Mouse (Mus musculus): Measurements from ENCODE around the gene Arhgap10. TPM values are rescaled to one million over a fixed set of nuclear protein-coding genes. Genes with fewer than 3 reads are reported as not detected.

The Arhgap10 gene
- polyA plus RNA-seq, 1 experiment from 2014 or later = 28.9 TPM

DNA sequence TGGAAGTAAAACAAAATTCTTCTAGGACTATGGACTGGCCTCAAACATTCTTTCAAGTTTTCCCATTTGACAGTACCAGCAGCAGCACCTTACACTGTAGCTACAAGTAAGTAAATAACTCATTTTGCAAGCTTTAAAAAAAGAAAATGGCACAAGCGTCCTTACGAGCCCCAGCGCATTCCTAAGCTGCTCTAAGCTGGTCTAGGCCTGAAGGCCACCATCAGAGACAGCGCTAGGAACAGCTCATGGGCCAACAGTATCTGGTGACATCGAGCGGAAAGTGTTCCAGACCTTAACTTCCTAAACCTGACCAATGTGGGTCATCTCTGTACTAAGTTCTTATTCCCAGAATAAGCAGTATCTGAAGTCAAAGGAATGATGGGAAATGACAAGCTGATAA lies 61.5 kb downstream of the Arhgap10 start:
- Histone ChIP-seq H3K27ac (ENCODE audit: low read length) (no peak overlapping the region), H3K9me3 (ENCODE audit: control insufficient read depth, low read length) (peaks cover 4% of the 10 kb centered on the region; the same call in 1 of the 2 replicates), H3K36me3 (ENCODE audit: control insufficient read depth, insufficient read depth, low read length) (no peaks in the 10 kb centered on the region), H3K4me1 (ENCODE audit: control insufficient read depth, insufficient read depth, low read length) (no peaks in the 10 kb centered on the region), H3K9ac (ENCODE audit: low read depth, low read length) (no peak overlapping the region), H3K27me3 (replicated peaks; ENCODE audit: control insufficient read depth, insufficient read depth, low read length) (no peaks in the 10 kb centered on the region), H3K4me2 (ENCODE audit: low read depth, low read length) (no peak overlapping the region), H3K4me3 (ENCODE audit: low read length) (no peak overlapping the region)
- 98% methylated on average over 6 of the region's 6 CpGs for WGBS
- ATAC-seq = no peak

DNA sequence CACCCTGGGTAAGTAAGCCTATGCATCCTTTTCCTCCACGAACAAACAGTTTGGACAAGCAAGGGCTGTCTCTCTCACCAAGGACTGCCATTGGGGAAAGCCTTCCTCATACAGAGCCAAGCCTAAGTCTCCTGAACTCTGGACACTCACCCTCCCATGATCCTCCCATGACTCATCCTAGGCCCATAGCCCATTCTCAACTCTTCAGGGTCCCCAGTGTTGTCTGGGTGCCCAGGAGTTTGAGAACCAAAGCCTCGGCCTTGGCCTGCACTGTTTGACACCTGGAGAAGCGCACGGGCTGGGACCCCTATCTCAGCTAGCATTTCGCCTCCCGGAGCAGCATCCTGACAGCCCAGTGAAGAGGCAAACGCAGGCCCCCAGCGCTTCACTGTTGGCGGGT lies 63.9 kb downstream of the Arhgap10 start:
- no peak overlapping the region for H3K9ac ChIP-seq (ENCODE audit: low read depth, low read length)
- ATAC-seq = no peak
- WGBS = 88% methylated on average over 9 of the region's 9 CpGs
- no peak overlapping the region for H3K27ac ChIP-seq (ENCODE audit: low read length)
- peaks cover 11% of the 10 kb centered on the region for H3K36me3 ChIP-seq (ENCODE audit: control insufficient read depth, insufficient read depth, low read length)
- no peak overlapping the region for H3K4me2 ChIP-seq (ENCODE audit: low read depth, low read length)
- peaks cover 8% of the 10 kb centered on the region; the same call in 1 of the 2 replicates for H3K9me3 ChIP-seq (ENCODE audit: control insufficient read depth, low read length)
- H3K4me3 ChIP-seq (ENCODE audit: low read length) = no peak overlapping the region
- H3K27me3 ChIP-seq (replicated peaks; ENCODE audit: control insufficient read depth, insufficient read depth, low read length) = no peaks in the 10 kb centered on the region
- H3K4me1 ChIP-seq (ENCODE audit: control insufficient read depth, insufficient read depth, low read length) = no peaks in the 10 kb centered on the region

DNA sequence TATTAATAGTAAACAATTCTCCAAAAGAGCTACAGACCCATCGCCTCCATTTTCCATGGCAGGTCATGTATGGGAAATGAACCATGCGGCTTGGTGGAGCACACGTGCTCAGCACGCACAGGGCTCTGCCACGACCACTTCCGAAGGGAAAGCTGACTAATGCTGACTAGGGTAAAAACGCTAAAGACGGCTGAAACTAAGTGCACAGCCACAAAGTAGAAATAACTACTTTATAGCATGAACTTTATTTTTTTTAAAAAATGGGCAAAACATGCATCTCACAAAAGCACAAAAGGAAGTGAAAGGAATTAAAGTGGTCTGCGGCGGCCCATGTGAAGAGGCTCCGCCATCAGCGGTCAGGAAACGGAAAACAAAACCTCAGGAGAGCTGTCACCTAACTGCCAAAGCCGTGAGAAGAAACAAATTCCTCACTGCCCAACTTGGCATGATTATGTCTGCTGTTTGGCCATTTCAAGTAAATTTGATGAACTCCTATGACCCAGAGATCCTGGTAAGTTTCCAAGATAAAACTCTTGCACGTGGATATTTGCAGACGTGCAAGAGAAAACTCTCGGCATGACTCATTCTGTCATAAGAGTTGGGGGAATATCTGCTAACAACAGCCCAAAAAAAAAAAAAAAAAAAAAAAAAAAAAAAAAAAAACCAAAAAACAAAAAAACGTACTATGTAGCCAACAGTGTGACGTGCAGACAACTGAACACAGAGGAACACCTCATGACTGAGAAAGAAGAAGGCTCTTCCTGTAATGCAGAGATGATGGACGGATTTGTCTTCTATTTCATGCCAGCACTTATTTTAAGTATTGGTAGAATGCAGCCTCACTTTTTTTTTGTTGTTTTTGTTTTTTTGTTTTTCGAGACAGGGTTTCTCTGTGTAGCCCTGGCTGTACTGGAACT lies 66.0 kb downstream of the Arhgap10 start:
- Histone ChIP-seq H3K4me3 (ENCODE audit: low read length) (no peak overlapping the region), H3K9ac (ENCODE audit: low read depth, low read length) (no peak overlapping the region), H3K4me1 (ENCODE audit: control insufficient read depth, insufficient read depth, low read length) (no peaks in the 10 kb centered on the region), H3K27ac (ENCODE audit: low read length) (no peak overlapping the region), H3K27me3 (replicated peaks; ENCODE audit: control insufficient read depth, insufficient read depth, low read length) (no peaks in the 10 kb centered on the region), H3K9me3 (ENCODE audit: control insufficient read depth, low read length) (peaks cover 26% of the 10 kb centered on the region), H3K36me3 (ENCODE audit: control insufficient read depth, insufficient read depth, low read length) (peaks cover 28% of the 10 kb centered on the region), H3K4me2 (ENCODE audit: low read depth, low read length) (no peak overlapping the region)
- ATAC-seq = no peak
- WGBS = 92% methylated on average over 21 of the region's 21 CpGs

DNA sequence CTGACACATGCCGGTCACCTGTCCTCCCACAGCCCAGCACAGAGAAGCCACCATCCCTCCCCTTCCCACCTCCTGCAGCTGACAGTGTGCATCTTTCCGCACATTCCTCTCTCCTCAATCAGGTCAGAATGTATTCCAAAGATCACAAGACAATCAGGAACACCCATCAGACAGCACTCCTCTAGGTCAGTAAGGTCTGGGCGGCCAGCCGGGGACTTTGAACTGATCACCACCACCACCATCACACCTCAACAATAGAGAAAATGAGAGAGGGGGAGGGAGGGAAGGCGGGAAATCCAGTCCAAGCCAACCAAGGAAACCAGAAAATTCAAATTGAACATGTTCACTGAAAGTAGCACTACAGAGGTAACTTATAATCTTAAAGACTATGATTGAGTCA lies 66.7 kb downstream of the Arhgap10 start:
- Histone ChIP-seq H3K9ac (ENCODE audit: low read depth, low read length) (no peak overlapping the region), H3K27ac (ENCODE audit: low read length) (no peak overlapping the region), H3K4me2 (ENCODE audit: low read depth, low read length) (no peak overlapping the region), H3K36me3 (ENCODE audit: control insufficient read depth, insufficient read depth, low read length) (peaks cover 28% of the 10 kb centered on the region), H3K4me3 (ENCODE audit: low read length) (no peak overlapping the region), H3K27me3 (replicated peaks; ENCODE audit: control insufficient read depth, insufficient read depth, low read length) (no peaks in the 10 kb centered on the region), H3K9me3 (ENCODE audit: control insufficient read depth, low read length) (peaks cover 27% of the 10 kb centered on the region), H3K4me1 (ENCODE audit: control insufficient read depth, insufficient read depth, low read length) (no peaks in the 10 kb centered on the region)
- no peak for ATAC-seq
- WGBS = 91% methylated on average over 5 of the region's 5 CpGs

DNA sequence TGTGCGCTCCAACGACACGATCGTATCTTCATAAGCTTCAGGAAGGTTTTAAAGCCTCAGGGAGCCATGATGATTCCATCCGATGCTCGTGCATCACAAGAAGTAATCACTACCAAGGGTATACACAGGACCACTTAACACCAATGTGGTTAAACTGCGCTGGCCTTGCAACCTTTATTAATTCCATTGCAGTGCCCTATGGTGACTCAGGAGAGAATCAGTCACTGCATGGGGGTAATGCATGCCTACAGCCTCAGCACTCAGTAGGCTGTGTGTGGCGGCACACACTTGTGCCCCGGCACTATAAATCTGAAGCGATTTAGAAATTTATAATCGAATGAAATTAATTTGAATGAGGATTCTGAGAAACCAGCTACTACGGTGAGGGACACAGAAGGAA lies 71.5 kb downstream of the Arhgap10 start:
- Histone ChIP-seq H3K27ac (ENCODE audit: low read length) (no peak overlapping the region), H3K4me2 (ENCODE audit: low read depth, low read length) (no peak overlapping the region), H3K9me3 (ENCODE audit: control insufficient read depth, low read length) (peaks cover 24% of the 10 kb centered on the region), H3K4me3 (ENCODE audit: low read length) (no peak overlapping the region), H3K4me1 (ENCODE audit: control insufficient read depth, insufficient read depth, low read length) (no peaks in the 10 kb centered on the region), H3K27me3 (replicated peaks; ENCODE audit: control insufficient read depth, insufficient read depth, low read length) (no peaks in the 10 kb centered on the region), H3K9ac (ENCODE audit: low read depth, low read length) (no peak overlapping the region), H3K36me3 (ENCODE audit: control insufficient read depth, insufficient read depth, low read length) (peaks cover 28% of the 10 kb centered on the region)
- no peak for ATAC-seq
- 91% methylated on average over 12 of the region's 12 CpGs for WGBS

DNA sequence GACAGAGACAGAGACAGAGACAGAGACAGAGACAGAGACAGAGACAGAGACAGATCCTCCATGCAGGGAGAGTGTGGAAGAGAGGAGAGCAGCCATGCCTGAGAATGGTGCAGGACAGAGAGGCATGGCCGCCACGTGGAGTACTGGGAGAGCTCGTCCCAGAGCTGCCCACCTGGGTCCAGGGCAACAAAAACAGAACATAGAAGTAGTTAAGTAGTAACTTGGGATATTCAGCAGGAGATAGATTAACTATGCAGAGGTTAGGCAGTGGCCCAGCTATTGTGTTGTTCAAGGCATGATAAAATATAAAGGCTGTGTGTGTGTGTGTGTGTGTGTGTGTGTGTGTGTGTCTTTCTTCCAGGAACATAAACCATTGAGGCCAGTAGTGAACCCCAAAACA lies 72.1 kb downstream of the Arhgap10 start:
- H3K27me3 ChIP-seq (replicated peaks; ENCODE audit: control insufficient read depth, insufficient read depth, low read length) = no peaks in the 10 kb centered on the region
- no peak overlapping the region for H3K4me3 ChIP-seq (ENCODE audit: low read length)
- ATAC-seq = no peak
- H3K4me1 ChIP-seq (ENCODE audit: control insufficient read depth, insufficient read depth, low read length) = no peaks in the 10 kb centered on the region
- H3K4me2 ChIP-seq (ENCODE audit: low read depth, low read length) = no peak overlapping the region
- WGBS = 91% methylated on average over 3 of the region's 3 CpGs
- H3K9me3 ChIP-seq (ENCODE audit: control insufficient read depth, low read length) = peaks cover 24% of the 10 kb centered on the region
- peaks cover 28% of the 10 kb centered on the region for H3K36me3 ChIP-seq (ENCODE audit: control insufficient read depth, insufficient read depth, low read length)
- no peak overlapping the region for H3K9ac ChIP-seq (ENCODE audit: low read depth, low read length)
- no peak overlapping the region for H3K27ac ChIP-seq (ENCODE audit: low read length)

DNA sequence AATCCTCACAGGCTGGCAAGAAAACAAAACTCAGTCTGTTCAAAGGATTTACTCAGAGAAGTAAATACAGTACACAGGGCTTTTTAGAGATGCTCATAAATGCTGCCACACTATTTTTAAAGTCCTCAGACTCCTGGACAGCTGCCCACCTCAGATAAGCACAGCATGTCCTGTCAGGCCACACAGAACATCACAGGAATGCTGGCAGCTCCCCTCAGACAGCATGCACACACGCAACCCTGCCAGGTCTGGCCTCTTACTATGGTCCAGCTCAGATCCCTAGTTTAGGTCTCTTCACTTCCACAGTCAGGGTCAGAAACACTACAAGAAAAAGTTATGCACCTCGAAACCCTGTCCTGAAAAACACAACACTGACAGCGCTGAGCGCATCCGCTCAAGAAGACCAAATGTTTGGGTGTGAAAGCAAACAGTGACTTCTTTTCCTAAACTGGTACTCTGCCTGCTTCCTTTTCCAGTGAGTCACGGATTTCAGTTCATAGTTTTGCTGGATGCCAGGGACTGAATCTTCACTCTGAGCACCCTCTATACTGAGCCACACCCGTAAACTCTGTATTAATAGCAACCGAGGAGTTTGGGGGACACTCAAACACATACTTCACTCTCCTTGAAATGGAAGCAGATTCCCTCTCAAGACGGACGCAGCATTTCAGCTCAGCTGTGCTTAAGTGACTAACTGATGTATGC lies 73.4 kb downstream of the Arhgap10 start:
- peaks cover 19% of the 10 kb centered on the region for H3K36me3 ChIP-seq (ENCODE audit: control insufficient read depth, insufficient read depth, low read length)
- H3K4me3 ChIP-seq (ENCODE audit: low read length) = no peak overlapping the region
- WGBS = 78% methylated on average over 10 of the region's 10 CpGs
- H3K27me3 ChIP-seq (replicated peaks; ENCODE audit: control insufficient read depth, insufficient read depth, low read length) = no peaks in the 10 kb centered on the region
- no peak overlapping the region for H3K27ac ChIP-seq (ENCODE audit: low read length)
- no peak overlapping the region for H3K4me2 ChIP-seq (ENCODE audit: low read depth, low read length)
- peaks cover 19% of the 10 kb centered on the region for H3K9me3 ChIP-seq (ENCODE audit: control insufficient read depth, low read length)
- no peaks in the 10 kb centered on the region for H3K4me1 ChIP-seq (ENCODE audit: control insufficient read depth, insufficient read depth, low read length)
- ATAC-seq = no peak
- no peak overlapping the region for H3K9ac ChIP-seq (ENCODE audit: low read depth, low read length)

DNA sequence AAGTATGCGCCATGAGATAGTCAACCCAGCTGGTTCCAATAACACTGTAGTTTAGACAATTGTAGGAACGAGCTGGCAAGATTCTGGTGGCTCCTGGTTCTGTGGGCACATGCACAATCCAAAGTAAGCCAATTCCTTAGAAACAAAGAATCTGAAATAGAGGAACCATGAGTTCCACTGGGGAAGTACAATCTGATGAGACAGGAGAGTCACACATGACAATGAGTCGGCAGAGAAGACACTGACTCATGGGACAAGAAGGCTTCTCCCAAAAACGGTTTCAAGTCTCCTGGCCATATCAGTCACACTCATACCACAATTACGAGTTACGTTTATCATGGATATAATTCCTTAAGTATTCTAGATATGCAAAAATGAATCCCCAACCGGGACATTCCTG lies 75.3 kb downstream of the Arhgap10 start:
- Histone ChIP-seq H3K36me3 (ENCODE audit: control insufficient read depth, insufficient read depth, low read length) (peaks cover 8% of the 10 kb centered on the region), H3K4me2 (ENCODE audit: low read depth, low read length) (no peak overlapping the region), H3K4me3 (ENCODE audit: low read length) (no peak overlapping the region), H3K27ac (ENCODE audit: low read length) (no peak overlapping the region), H3K9ac (ENCODE audit: low read depth, low read length) (no peak overlapping the region), H3K27me3 (replicated peaks; ENCODE audit: control insufficient read depth, insufficient read depth, low read length) (no peaks in the 10 kb centered on the region), H3K4me1 (ENCODE audit: control insufficient read depth, insufficient read depth, low read length) (0 out of 2 replicates have a peak, but pooled peaks cover 3% of the 10 kb centered on the region), H3K9me3 (ENCODE audit: control insufficient read depth, low read length) (peaks cover 9% of the 10 kb centered on the region)
- WGBS = 84% methylated on average over 7 of the region's 7 CpGs
- ATAC-seq = no peak

DNA sequence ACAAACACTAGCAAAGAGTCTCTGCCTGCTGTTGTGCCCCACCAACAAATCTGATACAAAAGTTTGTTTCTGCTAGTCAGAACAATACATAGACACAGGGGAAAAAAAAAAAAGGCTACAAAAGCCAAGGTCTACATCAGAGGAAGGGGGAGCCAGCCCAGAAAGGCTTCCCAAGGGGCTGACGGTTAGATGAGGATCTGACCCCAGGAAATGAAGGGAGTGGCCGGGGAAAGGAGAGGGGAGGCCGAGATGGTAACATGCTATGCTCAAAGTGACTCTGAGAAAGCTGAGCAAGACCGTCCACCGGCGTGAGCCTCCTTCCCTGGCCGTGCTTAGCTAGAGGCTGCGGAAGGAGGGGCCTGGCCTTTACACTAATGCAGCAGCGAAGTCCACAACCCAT lies 76.8 kb downstream of the Arhgap10 start:
- H3K27me3 ChIP-seq (replicated peaks; ENCODE audit: control insufficient read depth, insufficient read depth, low read length) = no peaks in the 10 kb centered on the region
- no peaks in the 10 kb centered on the region for H3K9me3 ChIP-seq (ENCODE audit: control insufficient read depth, low read length)
- no peak overlapping the region for H3K4me3 ChIP-seq (ENCODE audit: low read length)
- H3K9ac ChIP-seq (ENCODE audit: low read depth, low read length) = no peak overlapping the region
- H3K27ac ChIP-seq (ENCODE audit: low read length) = no peak overlapping the region
- H3K4me1 ChIP-seq (ENCODE audit: control insufficient read depth, insufficient read depth, low read length) = peaks cover 16% of the 10 kb centered on the region
- no peaks in the 10 kb centered on the region for H3K36me3 ChIP-seq (ENCODE audit: control insufficient read depth, insufficient read depth, low read length)
- no peak for ATAC-seq
- no peak overlapping the region for H3K4me2 ChIP-seq (ENCODE audit: low read depth, low read length)
- WGBS = 83% methylated on average over 9 of the region's 9 CpGs

Data from intestine, embryonic 16.5 days (tissue).